Mouse (Mus musculus) liver, postnatal 0 days (tissue): ENCODE measurements around the gene Reep3.

Experiments used
- CTCF ChIP-seq: sonication (generic); IDR thresholded peaks from 2 replicates; pipeline ENCODE4 v1.5.1; 2016; ENCODE audit warnings: antibody characterized with exemption, low read depth
- EP300 ChIP-seq: IDR thresholded peaks from 2 replicates; pipeline ENCODE4 v1.6.1; 2016; ENCODE audit warnings: antibody characterized with exemption, low read depth, mild to moderate bottlenecking

DNA sequence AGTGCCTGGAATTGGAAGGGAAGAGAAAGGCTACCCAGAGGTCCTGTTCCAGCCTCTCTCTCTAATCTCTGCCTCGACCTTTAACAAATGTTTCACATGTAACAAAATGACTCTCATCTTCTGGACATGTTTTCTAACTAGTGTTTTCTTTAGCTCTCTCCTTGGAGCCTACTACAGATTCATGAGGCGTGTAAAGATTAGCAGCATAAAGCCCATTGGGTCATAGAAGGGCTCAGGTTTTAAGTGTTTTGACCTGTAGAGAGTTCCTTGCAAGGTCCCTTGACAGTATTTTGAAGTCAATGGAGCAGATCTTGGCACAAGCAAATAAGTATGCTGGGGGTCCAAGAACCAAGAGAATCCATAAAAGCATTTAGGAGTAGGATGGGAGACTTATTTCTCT is 118.5 kb downstream of the Reep3 start:
- no peak for TF ChIP-seq EP300
- no peak for TF ChIP-seq CTCF
